Mouse (Mus musculus): Measurements from ENCODE around the gene Gemin2. TPM values are rescaled to one million over a fixed set of nuclear protein-coding genes. Genes with fewer than 3 reads are reported as not detected.

Gene Gemin2
- polyA plus RNA-seq, 2 experiments: 16.1 to 18.3 TPM

- DNase-seq (ENCODE audit: low spot score): no peak
- no peak for TF ChIP-seq POLR2A (IDR thresholded peaks at IDR 0.05; ENCODE audit: borderline replicate concordance, extremely low read depth, insufficient read depth, insufficient read length)
- ATAC-seq (ENCODE audit: low FRiP score, low read depth): peak; percentile 64
- no peaks in the 10 kb centered on the region for H3K27me3 ChIP-seq (ENCODE audit: control insufficient read depth, insufficient read depth, low read length)
- peak overlapping the region; percentile 91 for H3K9ac ChIP-seq (ENCODE audit: low read depth, low read length, severe bottlenecking)
- H3K9me3 ChIP-seq (ENCODE audit: control insufficient read depth, low read length): no peaks in the 10 kb centered on the region
- peak overlapping the region; percentile 87 for H3K4me3 ChIP-seq (replicated peaks; ENCODE audit: low read length)
- H3K4me2 ChIP-seq (replicated peaks; ENCODE audit: low read depth, low read length, severe bottlenecking): peak overlapping the region; percentile 69
- peaks cover 9% of the 10 kb centered on the region for H3K36me3 ChIP-seq (ENCODE audit: control insufficient read depth, insufficient read depth, low read length)
- H3K4me1 ChIP-seq (ENCODE audit: control insufficient read depth, insufficient read depth, low read length): peaks cover 21% of the 10 kb centered on the region
- WGBS: under 1% methylated on average over 25 of the region's 25 CpGs
- H3K27ac ChIP-seq (replicated peaks; ENCODE audit: low read depth, low read length): peak overlapping the region; percentile 93
Observed at GRCm38 (mm10) chr12:59011275-59011843, 1.8 kb upstream of the Gemin2 start.

GRCm38 (mm10) chr12:59011844-59012709 is 1.1 kb upstream of the Gemin2 start, which contains the start of gene Sec23a:
Sec23a (minus strand) TSS chr12:59012017.
- Histone ChIP-seq H3K27me3 (ENCODE audit: control insufficient read depth, insufficient read depth, low read length) (no peaks in the 10 kb centered on the region), H3K9ac (ENCODE audit: low read depth, low read length, severe bottlenecking) (peak within 1 kb of the TSS; percentile 91), H3K9me3 (ENCODE audit: control insufficient read depth, low read length) (no peaks in the 10 kb centered on the region), H3K36me3 (ENCODE audit: control insufficient read depth, insufficient read depth, low read length) (peaks cover 5% of the 10 kb centered on the region), H3K27ac (replicated peaks; ENCODE audit: low read depth, low read length) (peak within 1 kb of the TSS; percentile 93), H3K4me1 (ENCODE audit: control insufficient read depth, insufficient read depth, low read length) (peaks cover 21% of the 10 kb centered on the region), H3K4me3 (replicated peaks; ENCODE audit: low read length) (peak within 1 kb of the TSS; percentile 87), H3K4me2 (replicated peaks; ENCODE audit: low read depth, low read length, severe bottlenecking) (peak within 1 kb of the TSS; percentile 69)
- WGBS: 1% methylated on average over 48 of the region's 48 CpGs
- ATAC-seq (ENCODE audit: low FRiP score, low read depth) (peak; percentile 96), DNase-seq (ENCODE audit: low spot score) (peak; percentile 97)
- peak; percentile 92; the same call in 1 of the 2 replicates for TF ChIP-seq POLR2A (IDR thresholded peaks at IDR 0.05; ENCODE audit: borderline replicate concordance, extremely low read depth, insufficient read depth, insufficient read length)

- no peak for ATAC-seq (ENCODE audit: low FRiP score, low read depth)
- Histone ChIP-seq H3K27ac (replicated peaks; ENCODE audit: low read depth, low read length) (peak overlapping the region; percentile 39), H3K9ac (ENCODE audit: low read depth, low read length, severe bottlenecking) (peak overlapping the region; percentile 91), H3K4me3 (replicated peaks; ENCODE audit: low read length) (peak overlapping the region; percentile 87), H3K27me3 (ENCODE audit: control insufficient read depth, insufficient read depth, low read length) (no peaks in the 10 kb centered on the region), H3K4me2 (replicated peaks; ENCODE audit: low read depth, low read length, severe bottlenecking) (peak overlapping the region; percentile 69), H3K4me1 (ENCODE audit: control insufficient read depth, insufficient read depth, low read length) (peaks cover 21% of the 10 kb centered on the region), H3K36me3 (ENCODE audit: control insufficient read depth, insufficient read depth, low read length) (peaks cover 5% of the 10 kb centered on the region), H3K9me3 (ENCODE audit: control insufficient read depth, low read length) (no peaks in the 10 kb centered on the region)
- WGBS: 0% methylated on average over 7 of the region's 7 CpGs
- DNase-seq (ENCODE audit: low spot score): no peak
- no peak for TF ChIP-seq POLR2A (IDR thresholded peaks at IDR 0.05; ENCODE audit: borderline replicate concordance, extremely low read depth, insufficient read depth, insufficient read length)
Observed at GRCm38 (mm10) chr12:59012710-59013091, 492 bp upstream of the Gemin2 start.

GRCm38 (mm10) chr12:59017970-59018369 is 4.8 kb downstream of the Gemin2 start:
- Histone ChIP-seq H3K36me3 (ENCODE audit: control insufficient read depth, insufficient read depth, low read length) (peaks cover 50% of the 10 kb centered on the region), H3K4me3 (replicated peaks; ENCODE audit: low read length) (no peak overlapping the region), H3K4me1 (ENCODE audit: control insufficient read depth, insufficient read depth, low read length) (no peaks in the 10 kb centered on the region), H3K9ac (ENCODE audit: low read depth, low read length, severe bottlenecking) (no peak overlapping the region), H3K27ac (replicated peaks; ENCODE audit: low read depth, low read length) (no peak overlapping the region), H3K4me2 (replicated peaks; ENCODE audit: low read depth, low read length, severe bottlenecking) (no peak overlapping the region), H3K27me3 (ENCODE audit: control insufficient read depth, insufficient read depth, low read length) (no peaks in the 10 kb centered on the region), H3K9me3 (ENCODE audit: control insufficient read depth, low read length) (no peaks in the 10 kb centered on the region)
- TF ChIP-seq POLR2A (IDR thresholded peaks at IDR 0.05; ENCODE audit: borderline replicate concordance, extremely low read depth, insufficient read depth, insufficient read length): no peak
- ATAC-seq (ENCODE audit: low FRiP score, low read depth) (no peak), DNase-seq (ENCODE audit: low spot score) (no peak)
- WGBS: 80% methylated on average over 8 of the region's 8 CpGs

- no peak for TF ChIP-seq POLR2A (IDR thresholded peaks at IDR 0.05; ENCODE audit: borderline replicate concordance, extremely low read depth, insufficient read depth, insufficient read length)
- Histone ChIP-seq H3K27me3 (ENCODE audit: control insufficient read depth, insufficient read depth, low read length) (no peaks in the 10 kb centered on the region), H3K4me3 (replicated peaks; ENCODE audit: low read length) (no peak overlapping the region), H3K9me3 (ENCODE audit: control insufficient read depth, low read length) (no peaks in the 10 kb centered on the region), H3K9ac (ENCODE audit: low read depth, low read length, severe bottlenecking) (no peak overlapping the region), H3K4me1 (ENCODE audit: control insufficient read depth, insufficient read depth, low read length) (no peaks in the 10 kb centered on the region), H3K27ac (replicated peaks; ENCODE audit: low read depth, low read length) (no peak overlapping the region), H3K4me2 (replicated peaks; ENCODE audit: low read depth, low read length, severe bottlenecking) (no peak overlapping the region), H3K36me3 (ENCODE audit: control insufficient read depth, insufficient read depth, low read length) (peaks cover 65% of the 10 kb centered on the region)
- ATAC-seq (ENCODE audit: low FRiP score, low read depth) (no peak), DNase-seq (ENCODE audit: low spot score) (no peak)
- WGBS: 87% methylated on average over 2 of the region's 2 CpGs
Observed at GRCm38 (mm10) chr12:59019891-59020290, 6.7 kb downstream of the Gemin2 start.
